24 mouse cellular contexts compared by ENCODE assay signal in genomic region chr10:44994385-44995281, GRCm38 (mm10).
DNase-seq lines count a peak whose midpoint lies in the region; ATAC-seq lines count a peak whose summit lies in the region.
"Had no signal": no experiment of that assay in that cellular context is flagged by ENCODE, and none has a peak within 500 bp of the region (broad histone marks: within the 10 kb centered on the region; RNA-seq: fewer than 3 reads in every experiment).

No protein-coding gene starts in this region.

- no peaks in the 10 kb centered on the region for H3K36me3 ChIP-seq in lung, embryonic 16.5 days (ENCODE audit: control insufficient read depth, insufficient read depth, low read length)
- H3K36me3 ChIP-seq: embryonic facial prominence, embryonic 12.5 days; heart, embryonic 15.5 days; hindbrain, embryonic 15.5 days; limb, embryonic 13.5 days; liver, embryonic 13.5 days; neural tube, embryonic 15.5 days had no signal

- no peaks in the 10 kb centered on the region for H3K27me3 ChIP-seq in lung, embryonic 16.5 days (ENCODE audit: control insufficient read depth, insufficient read depth, low read depth, low read length)
- H3K27me3 ChIP-seq: embryonic facial prominence, embryonic 12.5 days; heart, embryonic 15.5 days; hindbrain, embryonic 15.5 days; liver, embryonic 13.5 days; megakaryocyte, embryonic 14.5 days; neural tube, embryonic 15.5 days had no signal

- no peak overlapping the region for H3K9ac ChIP-seq in lung, embryonic 16.5 days (ENCODE audit: low read length)
- H3K9ac ChIP-seq: embryonic facial prominence, embryonic 12.5 days; heart, embryonic 15.5 days; hindbrain, embryonic 15.5 days; limb, embryonic 13.5 days; liver, embryonic 13.5 days; neural tube, embryonic 15.5 days had no signal

- H3K4me1 ChIP-seq in lung, embryonic 16.5 days (replicated peaks; ENCODE audit: control insufficient read depth, insufficient read depth, low read length), result peaks cover 20% of the 10 kb centered on the region

- peak; percentile 36 to 51 for DNase-seq in adrenal gland, postnatal 36 days
- no peak for DNase-seq in adrenal gland, postnatal 4 days (ENCODE audit: low spot score in 2 of 2)
- no peak for DNase-seq in lung, postnatal 25 days (ENCODE audit: low spot score)
- no peak for DNase-seq in natural killer cell, adult 2 months (ENCODE audit: low spot score in 2 of 2)
- DNase-seq in thymus, postnatal 36 days, result no peak
- DNase-seq: cerebellum, adult 18-20 months; cerebellum, postnatal 14 days; gastrocnemius, postnatal 36 days; heart, postnatal 36 days; kidney, adult 18-20 months; liver, embryonic 13.5 days; lung, adult 2 months; lung, postnatal 36 days; right cerebral cortex, adult 18-20 months; thymus, adult 18-20 months; thymus, postnatal 4 days had no signal

- H3K4me3 ChIP-seq in lung, embryonic 16.5 days (ENCODE audit: low read length), result no peak overlapping the region
- H3K4me3 ChIP-seq: embryonic facial prominence, embryonic 12.5 days; heart, embryonic 15.5 days; hindbrain, embryonic 15.5 days; limb, embryonic 13.5 days; liver, embryonic 13.5 days; megakaryocyte, embryonic 14.5 days; neural tube, embryonic 15.5 days had no signal

- no peaks in the 10 kb centered on the region for H3K9me3 ChIP-seq in lung, embryonic 16.5 days (ENCODE audit: control insufficient read depth, low read length)
- H3K9me3 ChIP-seq: embryonic facial prominence, embryonic 12.5 days; heart, embryonic 15.5 days; hindbrain, embryonic 15.5 days; limb, embryonic 13.5 days; liver, embryonic 13.5 days; megakaryocyte, embryonic 14.5 days; neural tube, embryonic 15.5 days had no signal

- no peak for ATAC-seq in lung, embryonic 16.5 days (ENCODE audit: low read depth)
- ATAC-seq in inflammation-experienced regulatory T-cells, adult 6 months, result peak; percentile 53

- WGBS in lung, embryonic 16.5 days, result 75% methylated on average over 17 of the region's 17 CpGs

- no peak overlapping the region for H3K4me2 ChIP-seq in lung, embryonic 16.5 days (ENCODE audit: low read depth, low read length)
- H3K4me2 ChIP-seq: embryonic facial prominence, embryonic 12.5 days; heart, embryonic 15.5 days; hindbrain, embryonic 15.5 days; limb, embryonic 13.5 days; liver, embryonic 13.5 days; neural tube, embryonic 15.5 days had no signal

- H3K27ac ChIP-seq in lung, embryonic 16.5 days (ENCODE audit: low read length), result peak overlapping the region; percentile 7; the same call in 1 of the 2 replicates
- H3K27ac ChIP-seq: embryonic facial prominence, embryonic 12.5 days; heart, embryonic 15.5 days; hindbrain, embryonic 15.5 days; limb, embryonic 13.5 days; liver, embryonic 13.5 days; neural tube, embryonic 15.5 days had no signal

Comparison
In these comparisons a context has a peak if more than half of its experiments do, and no peak if none do; other contexts are left out.
1. DNase-seq: peak in adrenal gland, postnatal 36 days (2 of 2); none in adrenal gland, postnatal 4 days (0 of 2), lung, postnatal 25 days (single experiment), natural killer cell, adult 2 months (0 of 2) and thymus, postnatal 36 days (0 of 2).